Mouse (Mus musculus) thymus, adult 2 months (tissue): Measurements from ENCODE around the gene Ccdc88c.

Experiments
- CTCF ChIP-seq: fragments of 200-500 bp; IDR thresholded peaks from 2 replicates; pipeline ENCODE4 v1.5.1; 2012; ENCODE audit warnings: mild to moderate bottlenecking, control low read depth, low read length, moderate library complexity, borderline replicate concordance; ENCODE audit not compliant: control insufficient read depth, poor library complexity, insufficient read depth; ENCODE audit errors: extremely low read depth
- POLR2A ChIP-seq: fragments of 200-500 bp; IDR thresholded peaks from 2 replicates; pipeline ENCODE4 v1.6.1; 2012; ENCODE audit warnings: mild to moderate bottlenecking, low read length, control low read depth, moderate library complexity; ENCODE audit not compliant: control insufficient read depth, poor library complexity, insufficient read depth; ENCODE audit errors: extremely low read depth

- TF ChIP-seq POLR2A = no peak
- TF ChIP-seq CTCF = no peak
Observed at GRCm38 (mm10) chr12:100945501-100945900, 83.4 kb downstream of the Ccdc88c start.
